Mouse (Mus musculus): ENCODE measurements around the gene B430306N03Rik.

- no peak for TF ChIP-seq POU5F1 (IDR thresholded peaks at IDR 0.05; ENCODE audit: borderline replicate concordance, low read length)
- TF ChIP-seq CTCF (conservative IDR thresholded peaks at IDR 0.05; ENCODE audit: low read length): no peak
These were observed 9.7 kb downstream of the B430306N03Rik start for GRCm38 (mm10) chr17:48325638-48326037.
